Mouse (Mus musculus): ENCODE measurements around the gene Tob2. TPM values are rescaled to one million over a fixed set of nuclear protein-coding genes. Genes with fewer than 3 reads are reported as not detected.
A peak's percentile ranks its signal among the peaks of the same experiment; 100 is the strongest.

The Tob2 gene
- total RNA-seq (2021): 10 to 100 TPM; 56.5 to 78.6 TPM

DNA sequence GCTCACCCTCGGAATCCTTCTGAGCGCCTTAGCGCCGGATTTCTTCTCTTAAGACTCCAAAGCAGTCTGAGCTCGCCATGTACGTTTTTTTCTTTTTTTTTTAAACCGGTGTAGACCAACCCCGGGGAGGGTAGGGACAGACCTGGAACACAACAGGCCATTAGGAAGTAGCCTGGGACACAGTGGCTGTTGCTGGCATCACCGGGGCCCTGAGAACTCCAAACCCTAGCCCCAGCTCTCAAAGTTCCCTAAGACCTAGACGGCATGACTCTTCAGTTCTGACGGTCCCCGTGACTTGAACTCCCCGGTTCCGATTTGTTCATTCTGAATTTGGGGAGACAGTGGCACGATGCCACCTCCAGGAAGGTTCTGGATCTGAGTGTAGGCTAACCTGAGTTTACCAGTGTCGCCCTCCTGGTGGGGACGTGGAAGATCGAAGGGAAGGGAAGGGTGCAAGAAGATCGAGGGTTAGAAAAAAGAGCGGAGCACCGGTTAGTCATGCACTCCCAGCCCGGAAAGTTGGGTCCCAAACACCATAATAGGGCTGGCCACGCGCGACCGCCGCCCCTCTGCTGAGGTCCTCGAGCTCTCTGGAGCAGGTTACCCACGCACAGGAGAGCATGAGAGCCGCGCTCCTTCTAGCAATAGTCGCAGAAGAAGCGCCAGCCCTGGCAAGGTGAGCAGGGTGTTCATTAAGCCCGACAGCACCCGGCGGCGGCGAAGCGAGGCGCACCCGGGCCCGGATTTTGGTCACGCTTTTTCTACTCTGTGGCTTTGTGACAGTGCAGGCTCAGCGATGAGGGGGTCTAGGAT lies at the start of gene Tob2:
Gene Tob2, minus strand, starts transcription at position 280 of the 813 bp plus-strand sequence.
- DNase-seq: peak; percentile 78 to 79
- intact Hi-C loops (cut with DNase I): no loop called here

DNA sequence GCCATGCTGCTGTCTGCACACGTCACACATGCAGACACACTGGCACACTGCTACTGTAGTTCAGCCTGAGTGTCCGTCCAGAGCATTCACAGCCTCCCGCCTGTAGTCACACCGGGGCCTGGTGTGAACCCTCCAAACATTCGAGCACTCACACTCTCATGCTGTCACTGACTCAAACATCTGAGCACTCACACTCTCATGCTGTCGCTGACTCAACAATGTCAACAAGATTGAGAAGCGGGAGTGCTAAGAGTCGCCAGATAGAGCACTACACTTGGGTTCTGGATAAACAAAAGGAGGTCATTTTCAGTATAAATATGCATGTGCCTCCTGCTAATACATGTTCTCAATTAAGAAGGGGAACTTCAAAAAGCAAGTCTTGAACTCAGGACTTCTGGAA lies 49.4 kb upstream of the Tob2 start:
- no peak for DNase-seq
- intact Hi-C loops (cut with DNase I): no loop called here

DNA sequence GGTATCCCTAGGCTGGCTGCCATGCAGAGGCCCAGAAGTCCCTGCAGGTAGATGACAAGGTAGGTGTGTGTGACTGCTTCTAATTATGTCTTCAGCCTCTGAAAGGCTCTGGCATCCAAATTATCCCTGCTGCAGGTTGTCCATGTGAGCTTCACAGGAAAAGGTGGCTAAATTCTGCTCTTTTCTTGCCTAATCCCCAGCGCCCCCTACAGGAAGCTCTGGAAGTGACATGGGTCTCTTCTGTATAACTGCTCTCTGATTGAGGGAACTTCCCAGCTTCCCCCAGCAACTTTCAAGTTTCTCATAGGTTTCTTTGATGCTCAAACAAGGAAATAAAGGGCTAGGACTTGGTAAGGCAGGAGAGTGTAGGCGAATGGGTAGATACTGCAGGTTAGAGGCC lies 46.3 kb upstream of the Tob2 start:
- DNase-seq: peak; percentile 63 to 86

DNA sequence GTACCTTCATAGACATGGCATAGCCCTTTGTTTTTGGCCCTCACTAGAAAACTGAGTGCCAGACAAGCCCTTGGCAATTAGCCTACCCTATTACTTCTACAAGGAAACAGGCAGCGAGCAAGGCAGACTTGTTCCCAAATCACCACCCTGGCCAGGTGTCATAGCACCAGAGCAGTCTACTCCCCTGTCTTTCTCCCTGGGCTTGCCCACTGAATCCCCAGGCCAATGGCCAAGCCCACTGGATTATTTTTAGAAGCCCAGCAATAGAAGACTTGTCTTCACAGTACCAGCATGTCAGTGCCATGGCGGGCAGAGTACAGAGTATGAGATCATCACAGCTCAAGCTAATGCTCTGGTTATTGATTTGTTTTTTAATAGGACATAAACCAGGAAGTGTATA lies 40.2 kb upstream of the Tob2 start:
- peak; percentile 54 to 63 for DNase-seq
- intact Hi-C loops (cut with DNase I): no loop called here

More for the DNA sequence above, 46.3 kb upstream of the Tob2 start:
- intact Hi-C loops (cut with DNase I): loop anchor here (1.0 kb wide), 1 partner anchor 74 kb away; no protein-coding TSS in a partner anchor

DNA sequence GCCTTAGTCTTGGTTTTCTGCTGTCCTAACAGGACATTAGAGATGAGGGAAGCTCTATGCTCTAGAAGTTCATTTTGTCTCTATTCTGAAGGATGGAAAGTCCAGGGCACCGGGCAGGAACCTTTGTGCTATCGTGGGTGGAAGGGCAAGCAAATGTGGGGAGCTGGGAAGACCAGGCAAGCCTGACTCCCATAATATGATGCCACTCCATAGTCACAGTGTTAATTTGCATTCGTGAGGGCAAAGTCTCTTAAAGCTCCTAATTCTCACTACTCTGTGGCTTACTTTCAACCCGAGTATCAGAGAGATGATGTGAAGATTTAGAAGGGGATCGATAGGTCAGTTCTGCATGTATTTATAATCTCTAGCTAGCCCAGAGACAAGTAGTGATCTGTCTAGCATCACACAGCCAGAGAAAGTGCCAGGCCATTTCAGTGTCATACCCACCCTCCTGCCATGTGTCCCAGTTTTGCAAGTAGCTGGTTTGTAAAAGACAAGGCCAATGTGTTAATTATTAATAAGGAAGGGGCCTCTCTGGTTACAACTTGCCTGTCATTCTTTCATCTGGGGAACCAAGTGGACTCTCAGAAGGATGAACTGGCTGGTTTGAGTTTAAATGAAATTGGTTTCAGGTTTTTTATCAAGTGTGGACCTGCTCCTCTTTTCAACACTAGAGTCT lies 39.1 kb upstream of the Tob2 start:
- intact Hi-C loops (cut with DNase I): no loop called here
- DNase-seq: no peak

DNA sequence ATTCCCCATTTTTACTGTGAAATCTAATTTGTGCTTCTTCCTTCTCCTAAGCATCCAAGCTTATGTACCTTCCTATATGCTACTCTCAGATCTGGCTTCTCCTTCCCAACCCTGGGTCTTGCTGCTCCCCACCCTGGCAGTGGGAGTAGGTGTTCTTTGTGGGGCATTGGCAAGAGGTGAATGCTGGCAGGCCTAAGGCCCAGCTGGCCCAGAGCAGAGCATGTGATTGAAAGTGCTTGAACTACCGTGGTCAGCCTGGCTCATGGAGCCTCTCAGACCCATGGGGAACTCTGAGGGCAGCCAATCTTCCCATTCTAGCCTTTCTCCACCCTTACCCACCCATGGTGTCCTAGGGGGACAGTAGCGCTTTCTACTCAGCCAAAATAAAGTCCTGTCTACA lies 37.8 kb upstream of the Tob2 start:
- DNase-seq: peak in 1 of 2 experiments; percentile 35
- intact Hi-C loops (cut with DNase I): no loop called here

DNA sequence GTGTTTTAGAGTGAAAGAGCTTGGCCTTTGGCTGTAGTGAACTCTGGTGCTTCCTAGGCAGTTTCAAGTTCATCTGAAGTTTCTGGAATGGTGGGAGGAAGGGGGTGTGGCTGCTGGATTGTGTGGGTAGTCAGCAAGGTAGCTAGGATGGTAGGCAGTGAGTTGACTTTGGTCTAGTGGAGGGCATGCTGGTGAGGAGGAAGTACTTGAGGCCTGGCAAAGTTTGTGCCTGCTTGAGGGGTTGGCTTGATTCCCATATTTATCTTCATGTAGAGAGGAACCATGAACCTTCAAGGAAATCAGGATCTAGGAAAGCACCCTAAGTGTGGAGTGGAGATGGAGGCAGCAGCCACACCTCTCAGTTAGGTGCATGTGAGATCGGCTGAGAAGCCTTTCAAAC lies 35.4 kb upstream of the Tob2 start:
- intact Hi-C loops (cut with DNase I): no loop called here
- no peak for DNase-seq

DNA sequence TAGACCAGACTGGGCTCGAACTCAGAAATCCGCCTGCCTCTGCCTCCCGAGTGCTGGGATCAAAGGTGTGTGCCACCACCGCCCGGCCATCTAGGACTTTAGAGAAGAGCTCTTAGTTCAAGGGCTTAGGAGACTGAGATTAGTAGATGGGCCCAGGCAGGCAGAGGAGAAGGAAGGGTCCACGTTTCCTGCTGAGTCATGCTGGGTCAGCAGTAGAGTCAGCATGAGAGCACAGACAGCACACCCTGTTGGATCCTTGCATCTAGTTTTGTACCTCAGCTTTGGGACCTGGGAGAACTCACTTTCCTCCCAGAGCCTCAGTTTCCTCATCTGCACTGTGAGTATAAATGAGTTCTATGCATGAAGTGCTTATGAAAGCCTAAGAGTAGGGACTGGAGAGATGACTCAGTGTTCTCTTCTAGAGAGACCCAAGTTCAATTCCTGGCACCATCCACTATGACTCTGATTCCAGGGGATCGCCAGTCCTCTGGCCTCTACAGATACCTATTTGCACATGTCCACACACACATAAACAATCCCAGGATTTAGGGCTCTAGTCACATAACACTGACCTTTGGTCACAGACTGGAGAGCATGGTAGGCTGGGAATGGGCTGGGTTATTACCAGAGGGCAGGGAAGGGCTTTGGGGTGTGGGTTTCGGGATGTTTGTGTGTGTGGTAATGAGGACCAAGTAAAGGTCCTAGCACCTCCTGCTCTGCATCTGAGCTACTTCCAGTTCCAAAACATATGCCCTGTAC lies 33.4 kb upstream of the Tob2 start:
- DNase-seq: no peak
- intact Hi-C loops (cut with DNase I): no loop called here

DNA sequence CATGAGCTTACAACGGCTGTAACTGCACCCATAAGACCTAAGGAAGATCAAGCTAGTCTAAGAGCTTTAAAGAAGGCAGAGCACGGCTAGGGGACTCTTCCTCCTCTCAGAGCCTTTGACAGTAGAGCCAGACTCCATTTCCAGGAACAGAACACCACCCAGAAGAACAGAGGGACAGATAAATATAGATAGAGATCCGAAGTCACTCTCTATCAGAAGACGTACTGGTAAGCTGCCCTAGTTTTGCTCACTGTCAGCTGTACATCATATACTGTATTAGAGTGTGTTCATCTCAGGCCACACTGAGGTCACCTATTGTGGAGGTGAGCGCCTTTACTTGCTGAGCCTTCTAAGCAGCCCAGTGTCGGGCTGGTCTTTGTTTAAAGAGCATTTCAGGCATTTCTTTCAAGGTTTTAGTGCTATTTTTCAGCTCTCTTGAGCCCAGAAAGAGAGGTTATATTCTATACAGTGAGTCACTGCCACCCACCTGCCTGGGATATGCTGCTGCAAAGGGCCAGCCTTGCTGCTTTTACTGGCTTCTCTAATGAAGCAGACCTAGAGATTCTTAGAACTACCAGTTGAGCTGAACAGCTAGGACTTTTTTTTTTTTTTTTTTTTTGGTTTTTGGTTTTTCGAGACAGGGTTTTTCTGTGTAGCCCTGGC lies 32.7 kb upstream of the Tob2 start:
- intact Hi-C loops (cut with DNase I): no loop called here
- DNase-seq: no peak

DNA sequence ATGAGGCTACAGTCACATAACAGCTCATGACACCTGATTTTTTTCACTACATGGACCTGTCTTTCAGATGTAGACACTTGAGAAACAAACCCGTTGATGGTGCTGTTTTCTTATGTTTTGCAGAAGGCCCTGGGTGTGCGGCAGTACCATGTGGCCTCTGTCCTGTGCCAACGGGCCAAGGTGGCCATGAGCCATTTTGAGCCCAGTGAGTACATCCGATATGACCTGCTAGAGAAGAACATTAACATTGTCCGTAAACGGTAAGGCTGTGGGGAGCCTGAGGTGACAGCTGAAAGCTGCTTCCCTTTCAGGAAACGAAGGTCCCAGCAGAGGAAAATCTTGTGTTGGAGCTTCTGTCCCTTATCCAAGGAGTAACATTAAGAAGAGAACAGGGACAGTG lies 30.6 kb upstream of the Tob2 start:
- DNase-seq: peak in 1 of 2 experiments; percentile 56
- intact Hi-C loops (cut with DNase I): no loop called here

DNA sequence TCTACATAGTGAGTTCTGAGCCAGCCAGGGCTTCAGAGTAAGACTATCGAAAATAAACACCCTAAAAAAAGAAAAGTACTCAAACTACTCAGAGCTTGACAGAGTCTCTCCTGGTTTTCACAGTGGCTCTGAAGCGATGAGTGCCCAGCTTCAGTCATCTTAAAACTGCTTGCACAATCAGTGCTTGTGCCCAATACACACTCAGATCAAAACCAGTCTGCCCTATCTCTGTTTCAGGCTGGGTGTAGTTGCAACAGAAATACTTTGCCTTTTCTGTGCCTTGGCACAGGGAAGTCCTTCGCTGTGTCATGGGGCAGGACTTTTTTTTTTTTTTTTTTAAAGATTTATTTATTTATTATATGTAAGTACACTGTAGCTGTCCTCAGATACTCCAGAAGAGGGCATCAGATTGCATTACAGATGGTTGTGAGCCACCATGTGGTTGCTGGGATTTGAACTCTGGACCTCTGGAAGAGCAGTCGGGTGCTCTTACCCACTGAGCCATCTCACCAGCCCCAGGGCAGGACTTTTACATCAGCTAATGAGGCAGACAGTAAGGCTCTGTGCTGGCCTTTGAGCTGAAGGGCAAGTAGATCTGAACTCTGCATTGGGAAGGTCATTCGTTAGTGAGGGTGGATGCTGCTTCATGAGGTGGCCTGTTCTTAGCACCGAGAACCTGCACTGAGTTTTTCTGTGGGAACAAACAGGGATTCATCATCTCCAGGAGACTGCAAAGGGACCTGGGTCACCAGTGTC lies 28.4 kb upstream of the Tob2 start:
- intact Hi-C loops (cut with DNase I): no loop called here
- no peak for DNase-seq

DNA sequence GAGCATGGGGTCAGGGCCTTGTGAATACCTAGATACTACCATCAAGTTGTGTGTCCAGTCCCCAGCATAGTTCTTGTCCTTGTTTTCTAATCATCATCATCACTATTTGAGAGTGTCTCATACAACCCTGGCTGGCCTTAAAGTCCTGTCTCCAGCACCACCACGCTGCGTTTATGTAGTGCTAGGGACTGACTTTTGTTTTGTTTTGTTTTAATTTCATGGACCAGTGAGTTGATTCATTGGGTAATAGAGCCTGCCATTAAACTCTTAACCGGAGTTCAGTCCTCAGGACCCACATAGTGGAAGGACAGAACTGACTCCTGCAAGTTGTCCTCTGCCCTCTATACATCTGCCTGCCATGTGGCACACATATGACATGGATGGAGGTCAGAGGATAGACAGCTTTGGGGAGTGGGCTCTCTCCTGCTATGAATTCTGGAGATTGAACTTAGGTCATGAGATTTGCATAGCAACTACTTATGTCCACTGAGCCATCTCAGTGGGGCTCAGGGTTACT lies 26.9 kb upstream of the Tob2 start:
- no peak for DNase-seq
- intact Hi-C loops (cut with DNase I): no loop called here

DNA sequence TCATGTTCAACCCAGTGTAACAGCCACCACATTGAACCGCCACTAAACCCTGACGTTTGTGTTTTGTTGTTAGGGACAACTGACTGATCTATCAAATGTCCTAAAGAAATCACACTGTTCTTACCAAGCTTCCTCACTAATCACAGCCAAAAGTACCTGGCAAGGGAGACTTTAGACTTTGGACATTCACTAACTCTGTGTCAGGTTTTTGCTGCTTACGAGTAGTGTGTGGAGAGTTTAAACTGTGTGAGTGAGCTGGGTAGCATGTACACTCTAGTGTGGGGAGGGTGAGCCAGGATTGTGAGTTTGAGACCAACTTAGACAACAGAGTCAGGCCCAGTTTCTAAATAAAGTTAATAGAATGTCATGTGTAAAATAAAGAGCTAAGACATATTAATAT lies 23.8 kb upstream of the Tob2 start:
- intact Hi-C loops (cut with DNase I): no loop called here
- no peak for DNase-seq

DNA sequence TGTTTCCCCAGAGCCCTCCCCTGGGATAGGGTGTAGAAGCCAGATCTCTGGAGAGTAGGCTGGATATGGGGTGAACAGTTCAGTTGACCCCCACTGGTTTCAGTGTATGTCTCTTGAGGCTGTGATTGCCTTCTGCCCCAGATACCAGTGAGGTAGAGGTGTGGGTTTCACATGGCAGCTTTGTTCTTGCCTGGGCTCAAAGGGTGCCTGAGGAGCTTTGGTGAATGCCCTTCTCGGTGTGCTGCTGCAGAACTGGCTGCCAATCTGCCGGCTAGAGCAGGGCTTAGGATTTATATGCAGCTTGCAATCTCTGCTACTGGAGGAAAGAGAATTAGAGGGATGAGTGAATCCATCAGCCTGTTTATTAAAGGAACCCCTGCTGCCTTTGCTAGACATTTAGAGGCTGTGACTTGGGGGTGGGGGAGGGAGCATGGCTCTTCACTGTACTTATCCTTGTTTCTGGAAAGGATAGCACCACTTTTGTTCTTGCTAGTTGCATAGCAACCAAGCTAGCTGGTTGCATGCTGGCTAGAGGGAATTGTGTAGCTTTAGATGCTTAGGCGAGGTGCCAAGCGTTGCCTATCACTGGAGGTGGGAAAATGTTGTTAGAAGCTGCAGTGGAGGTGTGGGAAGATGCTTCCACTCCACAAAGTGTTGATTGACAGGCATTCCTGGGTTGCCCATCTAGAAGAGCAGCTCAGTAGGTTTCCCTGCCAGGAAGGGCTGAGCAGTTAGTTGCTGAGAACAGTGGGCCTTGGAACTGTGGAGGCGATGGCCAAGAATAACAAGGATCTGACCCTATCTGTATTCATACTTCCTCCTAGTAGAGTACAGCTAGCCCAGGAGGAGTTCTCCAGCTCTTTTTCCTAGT lies 21.2 kb upstream of the Tob2 start:
- intact Hi-C loops (cut with DNase I): no loop called here
- DNase-seq: peak; percentile 41 to 43

DNA sequence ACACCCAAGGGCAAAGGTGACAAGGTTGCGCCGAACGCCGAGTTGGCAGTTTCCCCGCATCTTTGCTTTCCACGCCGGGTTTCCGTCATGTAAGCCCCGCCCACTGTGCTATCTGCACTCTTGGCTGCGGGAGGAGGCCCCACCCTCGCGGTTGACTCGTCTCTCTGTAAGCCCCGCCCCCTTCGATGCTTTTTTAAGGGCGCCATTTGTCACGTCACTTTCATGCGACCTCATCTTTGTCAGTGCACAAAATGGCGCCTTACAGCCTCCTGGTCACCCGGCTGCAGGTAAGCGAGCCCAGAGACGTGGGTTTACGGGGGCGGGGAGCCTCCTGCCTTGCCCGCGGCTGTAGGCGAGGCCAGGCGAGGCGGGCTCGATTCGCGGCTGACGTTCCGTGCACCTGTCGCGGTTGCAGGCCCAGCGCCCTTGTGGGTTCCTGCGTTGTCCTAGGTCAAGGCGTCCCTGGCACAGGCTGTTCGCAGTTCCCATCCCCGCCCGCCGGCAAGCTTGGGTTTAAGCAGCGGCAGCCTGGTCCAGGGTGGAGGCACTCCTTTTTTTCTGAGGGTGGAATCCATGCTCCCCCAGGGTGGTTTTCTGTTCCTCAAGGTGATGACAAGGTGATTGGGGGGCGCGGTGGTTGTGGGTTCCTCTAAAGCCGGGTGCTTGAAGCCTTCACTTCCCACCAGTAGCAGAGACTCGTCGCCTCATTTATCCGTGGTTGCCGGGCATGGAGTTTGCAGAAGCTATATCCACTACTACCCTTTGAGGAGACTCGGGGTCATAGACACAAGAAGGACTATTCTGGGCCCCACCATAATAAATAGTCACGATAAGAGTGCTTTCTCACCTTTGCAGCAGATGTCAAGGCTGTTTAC lies 13.9 kb upstream of the Tob2 start, which contains the start of gene Aco2:
Gene Aco2, plus strand, starts transcription at position 48 of the 875 bp plus-strand sequence.
- peak; percentile 100 for DNase-seq
- intact Hi-C loops (cut with DNase I): loop anchor here (5.0 kb wide), 1 partner anchor 40 kb away; no protein-coding TSS in a partner anchor

DNA sequence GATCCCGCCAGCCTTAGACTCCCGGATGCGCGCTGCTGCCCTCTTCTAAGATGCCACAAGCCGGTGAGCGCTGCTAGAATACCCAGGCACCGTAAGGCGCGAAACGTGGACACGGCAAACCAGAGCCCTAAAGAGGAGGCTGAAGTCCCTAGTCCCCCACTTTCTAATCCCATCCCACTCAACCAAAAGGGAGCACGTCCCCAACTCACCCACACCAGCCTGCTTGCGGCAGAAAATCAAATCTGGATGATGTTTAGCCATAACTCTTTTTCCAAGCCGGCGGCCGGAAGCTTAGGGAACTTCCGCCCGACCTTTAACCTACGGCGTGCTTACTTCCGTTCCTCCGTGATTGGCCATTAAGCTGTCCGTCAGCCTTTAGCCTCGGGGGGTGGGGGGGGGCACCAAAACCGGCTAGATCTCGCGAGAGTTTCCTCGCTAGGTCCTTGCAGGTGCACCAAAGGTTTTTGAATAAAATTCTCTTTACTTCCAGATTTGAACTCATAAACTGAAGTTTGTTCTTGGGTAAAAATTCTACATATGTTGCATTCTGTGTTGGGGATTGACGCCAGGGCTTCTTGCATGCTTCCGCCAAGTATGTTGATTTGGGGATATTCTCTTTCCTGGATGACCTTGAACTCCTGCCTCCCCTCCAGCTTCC lies 13.1 kb upstream of the Tob2 start, which contains the start of gene Phf5a:
Gene Phf5a, minus strand, starts transcription at position 308 of the 658 bp plus-strand sequence.
- DNase-seq: peak; percentile 90 to 93
- intact Hi-C loops (cut with DNase I): loop anchor here (1.0 to 5.0 kb wide), 2 partner anchors 10 to 39 kb away; no protein-coding TSS in a partner anchor

DNA sequence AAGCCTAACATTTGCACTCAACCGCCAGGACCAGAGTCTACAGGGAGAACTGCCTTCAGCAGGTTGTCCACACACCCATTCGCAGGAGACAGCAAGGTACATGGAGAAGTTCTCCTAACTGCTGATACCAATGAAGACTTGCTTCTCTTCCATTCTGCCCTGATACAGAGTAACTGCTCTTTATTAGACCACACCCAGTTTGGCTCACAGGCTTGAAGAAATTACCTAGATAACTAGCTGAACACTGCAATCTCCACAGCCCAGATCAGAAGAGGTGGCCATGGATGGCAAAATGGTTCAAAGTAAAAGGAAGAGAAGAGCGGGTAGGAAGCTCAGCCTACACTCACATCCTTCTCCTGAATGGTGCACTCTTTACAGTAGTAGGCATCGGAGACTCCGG lies 11.4 kb upstream of the Tob2 start:
- DNase-seq: no peak
- intact Hi-C loops (cut with DNase I): loop anchor here (5.0 kb wide), 1 partner anchor 38 kb away; no protein-coding TSS in a partner anchor
